Mouse (Mus musculus): Measurements from ENCODE around the gene Ifna7.
"Not testable (repeated sequence)": the region's sequence is repeated elsewhere in the genome, so short reads cannot be mapped to it uniquely, and the experiment has no call there.

Gene Ifna7

DNA sequence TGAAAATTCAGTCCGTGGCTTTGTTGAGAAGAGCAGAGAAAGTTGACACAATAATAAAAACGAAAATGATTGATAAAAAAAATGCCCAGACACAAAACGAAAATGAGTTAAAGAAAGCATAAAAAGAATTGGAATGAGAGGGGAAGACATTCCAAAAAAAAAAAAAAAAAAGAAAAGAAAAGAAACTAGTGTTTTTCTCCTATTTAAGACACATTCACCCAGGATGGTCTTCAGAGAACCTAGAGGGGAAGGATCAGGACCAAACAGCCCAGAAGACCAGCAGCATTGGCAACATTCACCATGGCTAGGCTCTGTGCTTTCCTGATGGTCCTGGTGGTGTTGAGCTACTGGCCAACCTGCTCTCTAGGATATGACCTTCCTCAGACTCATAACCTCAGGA, at the start of gene Ifna7:
Ifna7 (plus strand) TSS at position 301 of the 400 bp plus-strand sequence.
- no peak for DNase-seq (ENCODE audit: low spot score)

DNA sequence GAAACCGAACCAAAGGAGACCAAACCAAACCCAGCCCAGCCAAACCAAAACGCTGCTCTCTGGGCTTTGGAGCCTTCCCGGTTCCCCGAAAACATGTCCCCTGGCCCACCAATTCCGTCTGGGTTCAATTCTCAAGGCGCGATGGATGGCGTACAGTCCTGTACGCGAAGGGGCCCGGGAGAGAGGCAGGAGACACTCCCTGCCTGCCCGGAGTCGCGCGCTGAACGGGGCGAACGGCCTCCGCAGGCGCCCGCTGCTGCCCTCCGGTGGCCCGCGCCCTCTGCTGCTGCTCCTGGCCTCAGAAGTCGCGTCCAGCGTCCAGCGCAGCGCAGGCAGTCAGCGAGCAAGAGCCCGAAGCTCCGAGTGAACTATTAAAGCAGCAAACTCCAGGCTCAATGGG, 42.5 kb upstream of the Ifna7 start, which contains the start of gene Gm13290:
Gm13290 (plus strand) TSS at position 301 of the 400 bp plus-strand sequence.
- DNase-seq (ENCODE audit: low spot score), result not testable (repeated sequence)

DNA sequence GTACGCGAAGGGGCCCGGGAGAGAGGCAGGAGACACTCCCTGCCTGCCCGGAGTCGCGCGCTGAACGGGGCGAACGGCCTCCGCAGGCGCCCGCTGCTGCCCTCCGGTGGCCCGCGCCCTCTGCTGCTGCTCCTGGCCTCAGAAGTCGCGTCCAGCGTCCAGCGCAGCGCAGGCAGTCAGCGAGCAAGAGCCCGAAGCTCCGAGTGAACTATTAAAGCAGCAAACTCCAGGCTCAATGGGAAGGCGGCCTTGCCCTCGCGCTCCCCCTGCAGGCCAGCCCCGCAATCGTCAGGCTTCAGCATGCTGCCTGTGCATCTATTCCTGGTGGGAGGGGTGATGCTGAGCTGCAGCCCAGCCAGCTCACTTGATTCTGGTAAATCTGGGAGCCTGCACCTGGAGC, 39.4 kb upstream of the Ifna7 start, which contains the start of gene Gm13289:
Gm13289 (plus strand) TSS at position 301 of the 400 bp plus-strand sequence.
- not testable (repeated sequence) for DNase-seq (ENCODE audit: low spot score)

DNA sequence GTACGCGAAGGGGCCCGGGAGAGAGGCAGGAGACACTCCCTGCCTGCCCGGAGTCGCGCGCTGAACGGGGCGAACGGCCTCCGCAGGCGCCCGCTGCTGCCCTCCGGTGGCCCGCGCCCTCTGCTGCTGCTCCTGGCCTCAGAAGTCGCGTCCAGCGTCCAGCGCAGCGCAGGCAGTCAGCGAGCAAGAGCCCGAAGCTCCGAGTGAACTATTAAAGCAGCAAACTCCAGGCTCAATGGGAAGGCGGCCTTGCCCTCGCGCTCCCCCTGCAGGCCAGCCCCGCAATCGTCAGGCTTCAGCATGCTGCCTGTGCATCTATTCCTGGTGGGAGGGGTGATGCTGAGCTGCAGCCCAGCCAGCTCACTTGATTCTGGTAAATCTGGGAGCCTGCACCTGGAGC, 36.5 kb upstream of the Ifna7 start, which contains the start of gene Gm13272:
Gm13272 (plus strand) TSS at position 301 of the 400 bp plus-strand sequence.
- not testable (repeated sequence) for DNase-seq (ENCODE audit: low spot score)

DNA sequence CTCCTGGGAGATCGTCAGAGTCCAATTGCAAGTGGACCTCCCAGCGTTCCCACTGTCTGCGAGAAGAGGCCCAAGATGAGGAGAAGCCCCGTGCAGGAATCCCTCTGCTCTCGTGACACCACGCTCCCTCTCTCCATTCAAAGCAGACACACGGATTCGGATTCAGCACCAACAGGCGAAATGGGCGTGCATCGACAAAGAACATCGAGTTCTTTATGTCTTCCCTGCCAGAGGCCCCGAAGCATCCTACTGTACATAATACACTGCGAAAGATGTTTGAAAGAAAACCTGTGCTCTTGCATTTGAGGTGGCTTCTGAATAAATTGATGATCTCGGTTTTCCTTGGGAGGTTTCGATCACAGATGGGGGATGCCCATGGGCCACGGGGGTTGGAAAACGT, 35.7 kb upstream of the Ifna7 start:
- DNase-seq (ENCODE audit: low spot score), result not testable (repeated sequence)

DNA sequence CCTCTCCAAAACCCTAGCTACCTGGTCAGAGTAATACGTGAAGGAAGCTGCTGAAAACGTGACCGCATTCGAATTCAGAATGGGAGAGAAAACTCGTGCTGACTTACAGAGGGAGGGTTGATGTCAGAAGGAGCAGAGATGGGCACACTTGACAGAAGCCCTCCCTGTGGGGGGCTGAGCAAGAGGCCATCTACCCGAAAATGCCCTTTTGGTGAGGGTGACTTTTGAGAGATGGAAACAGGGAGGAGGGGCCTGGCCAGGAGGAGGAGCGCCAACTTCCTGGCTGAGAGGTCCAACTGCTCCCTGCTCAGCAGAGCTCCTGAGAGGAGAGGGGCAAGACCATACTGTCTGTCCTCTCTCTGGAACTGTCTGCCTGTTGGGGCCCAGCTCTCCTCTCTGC, 34.2 kb upstream of the Ifna7 start, which contains the start of gene Ifnz:
Ifnz (plus strand) TSS at position 301 of the 400 bp plus-strand sequence.
- not testable (repeated sequence) for DNase-seq (ENCODE audit: low spot score)

DNA sequence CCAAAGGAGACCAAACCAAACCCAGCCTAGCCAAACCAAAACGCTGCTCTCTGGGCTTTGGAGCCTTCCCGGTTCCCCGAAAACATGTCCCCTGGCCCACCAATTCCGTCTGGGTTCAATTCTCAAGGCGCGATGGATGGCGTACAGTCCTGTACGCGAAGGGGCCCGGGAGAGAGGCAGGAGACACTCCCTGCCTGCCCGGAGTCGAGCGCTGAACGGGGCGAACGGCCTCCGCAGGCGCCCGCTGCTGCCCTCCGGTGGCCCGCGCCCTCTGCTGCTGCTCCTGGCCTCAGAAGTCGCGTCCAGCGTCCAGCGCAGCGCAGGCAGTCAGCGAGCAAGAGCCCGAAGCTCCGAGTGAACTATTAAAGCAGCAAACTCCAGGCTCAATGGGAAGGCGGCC, 33.7 kb upstream of the Ifna7 start:
- DNase-seq (ENCODE audit: low spot score), result not testable (repeated sequence)

DNA sequence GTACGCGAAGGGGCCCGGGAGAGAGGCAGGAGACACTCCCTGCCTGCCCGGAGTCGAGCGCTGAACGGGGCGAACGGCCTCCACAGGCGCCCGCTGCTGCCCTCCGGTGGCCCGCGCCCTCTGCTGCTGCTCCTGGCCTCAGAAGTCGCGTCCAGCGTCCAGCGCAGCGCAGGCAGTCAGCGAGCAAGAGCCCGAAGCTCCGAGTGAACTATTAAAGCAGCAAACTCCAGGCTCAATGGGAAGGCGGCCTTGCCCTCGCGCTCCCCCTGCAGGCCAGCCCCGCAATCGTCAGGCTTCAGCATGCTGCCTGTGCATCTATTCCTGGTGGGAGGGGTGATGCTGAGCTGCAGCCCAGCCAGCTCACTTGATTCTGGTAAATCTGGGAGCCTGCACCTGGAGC, 30.6 kb upstream of the Ifna7 start, which contains the start of gene Gm13276:
Gm13276 (plus strand) TSS at position 301 of the 400 bp plus-strand sequence.
- DNase-seq (ENCODE audit: low spot score), result not testable (repeated sequence)

DNA sequence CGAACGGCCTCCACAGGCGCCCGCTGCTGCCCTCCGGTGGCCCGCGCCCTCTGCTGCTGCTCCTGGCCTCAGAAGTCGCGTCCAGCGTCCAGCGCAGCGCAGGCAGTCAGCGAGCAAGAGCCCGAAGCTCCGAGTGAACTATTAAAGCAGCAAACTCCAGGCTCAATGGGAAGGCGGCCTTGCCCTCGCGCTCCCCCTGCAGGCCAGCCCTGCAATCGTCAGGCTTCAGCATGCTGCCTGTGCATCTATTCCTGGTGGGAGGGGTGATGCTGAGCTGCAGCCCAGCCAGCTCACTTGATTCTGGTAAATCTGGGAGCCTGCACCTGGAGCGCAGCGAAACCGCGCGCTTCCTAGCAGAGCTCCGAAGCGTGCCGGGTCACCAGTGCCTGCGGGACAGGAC, 27.6 kb upstream of the Ifna7 start, which contains the start of gene Gm13277:
Gm13277 (plus strand) TSS at position 231 of the 400 bp plus-strand sequence.
- DNase-seq (ENCODE audit: low spot score), result peak; percentile 33

DNA sequence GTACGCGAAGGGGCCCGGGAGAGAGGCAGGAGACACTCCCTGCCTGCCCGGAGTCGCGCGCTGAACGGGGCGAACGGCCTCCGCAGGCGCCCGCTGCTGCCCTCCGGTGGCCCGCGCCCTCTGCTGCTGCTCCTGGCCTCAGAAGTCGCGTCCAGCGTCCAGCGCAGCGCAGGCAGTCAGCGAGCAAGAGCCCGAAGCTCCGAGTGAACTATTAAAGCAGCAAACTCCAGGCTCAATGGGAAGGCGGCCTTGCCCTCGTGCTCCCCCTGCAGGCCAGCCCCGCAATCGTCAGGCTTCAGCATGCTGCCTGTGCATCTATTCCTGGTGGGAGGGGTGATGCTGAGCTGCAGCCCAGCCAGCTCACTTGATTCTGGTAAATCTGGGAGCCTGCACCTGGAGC, 24.8 kb upstream of the Ifna7 start, which contains the start of gene Gm13278:
Gm13278 (plus strand) TSS at position 301 of the 400 bp plus-strand sequence.
- DNase-seq (ENCODE audit: low spot score), result not testable (repeated sequence)

DNA sequence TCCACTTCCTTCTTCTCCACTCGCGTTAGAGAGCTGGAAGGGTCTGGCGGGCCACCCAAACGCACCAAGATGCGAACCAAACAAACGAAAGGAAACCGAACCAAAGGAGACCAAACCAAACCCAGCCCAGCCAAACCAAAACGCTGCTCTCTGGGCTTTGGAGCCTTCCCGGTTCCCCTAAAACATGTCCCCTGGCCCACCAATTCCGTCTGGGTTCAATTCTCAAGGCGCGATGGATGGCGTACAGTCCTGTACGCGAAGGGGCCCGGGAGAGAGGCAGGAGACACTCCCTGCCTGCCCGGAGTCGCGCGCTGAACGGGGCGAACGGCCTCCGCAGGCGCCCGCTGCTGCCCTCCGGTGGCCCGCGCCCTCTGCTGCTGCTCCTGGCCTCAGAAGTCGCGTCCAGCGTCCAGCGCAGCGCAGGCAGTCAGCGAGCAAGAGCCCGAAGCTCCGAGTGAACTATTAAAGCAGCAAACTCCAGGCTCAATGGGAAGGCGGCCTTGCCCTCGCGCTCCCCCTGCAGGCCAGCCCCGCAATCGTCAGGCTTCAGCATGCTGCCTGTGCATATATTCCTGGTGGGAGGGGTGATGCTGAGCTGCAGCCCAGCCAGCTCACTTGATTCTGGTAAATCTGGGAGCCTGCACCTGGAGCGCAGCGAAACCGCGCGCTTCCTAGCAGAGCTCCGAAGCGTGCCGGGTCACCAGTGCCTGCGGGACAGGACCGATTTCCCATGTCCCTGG, 21.9 kb upstream of the Ifna7 start, which contains the start of gene Gm13275:
Gm13275 (plus strand) TSS at position 552 of the 740 bp plus-strand sequence.
- DNase-seq (ENCODE audit: low spot score), result peak; percentile 60

DNA sequence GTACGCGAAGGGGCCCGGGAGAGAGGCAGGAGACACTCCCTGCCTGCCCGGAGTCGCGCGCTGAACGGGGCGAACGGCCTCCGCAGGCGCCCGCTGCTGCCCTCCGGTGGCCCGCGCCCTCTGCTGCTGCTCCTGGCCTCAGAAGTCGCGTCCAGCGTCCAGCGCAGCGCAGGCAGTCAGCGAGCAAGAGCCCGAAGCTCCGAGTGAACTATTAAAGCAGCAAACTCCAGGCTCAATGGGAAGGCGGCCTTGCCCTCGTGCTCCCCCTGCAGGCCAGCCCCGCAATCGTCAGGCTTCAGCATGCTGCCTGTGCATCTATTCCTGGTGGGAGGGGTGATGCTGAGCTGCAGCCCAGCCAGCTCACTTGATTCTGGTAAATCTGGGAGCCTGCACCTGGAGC, 18.9 kb upstream of the Ifna7 start, which contains the start of gene Gm13279:
Gm13279 (plus strand) TSS at position 301 of the 400 bp plus-strand sequence.
- DNase-seq (ENCODE audit: low spot score), result not testable (repeated sequence)

DNA sequence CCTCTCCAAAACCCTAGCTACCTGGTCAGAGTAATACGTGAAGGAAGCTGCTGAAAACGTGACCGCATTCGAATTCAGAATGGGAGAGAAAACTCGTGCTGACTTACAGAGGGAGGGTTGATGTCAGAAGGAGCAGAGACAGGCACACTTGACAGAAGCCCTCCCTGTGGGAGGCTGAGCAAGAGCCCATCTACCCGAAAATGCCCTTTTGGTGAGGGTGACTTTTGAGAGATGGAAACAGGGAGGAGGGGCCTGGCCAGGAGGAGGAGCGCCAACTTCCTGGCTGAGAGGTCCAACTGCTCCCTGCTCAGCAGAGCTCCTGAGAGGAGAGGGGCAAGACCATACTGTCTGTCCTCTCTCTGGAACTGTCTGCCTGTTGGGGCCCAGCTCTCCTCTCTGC, 16.7 kb upstream of the Ifna7 start, which contains the start of gene Gm13285:
Gm13285 (plus strand) TSS at position 301 of the 400 bp plus-strand sequence.
- DNase-seq (ENCODE audit: low spot score), result not testable (repeated sequence)

DNA sequence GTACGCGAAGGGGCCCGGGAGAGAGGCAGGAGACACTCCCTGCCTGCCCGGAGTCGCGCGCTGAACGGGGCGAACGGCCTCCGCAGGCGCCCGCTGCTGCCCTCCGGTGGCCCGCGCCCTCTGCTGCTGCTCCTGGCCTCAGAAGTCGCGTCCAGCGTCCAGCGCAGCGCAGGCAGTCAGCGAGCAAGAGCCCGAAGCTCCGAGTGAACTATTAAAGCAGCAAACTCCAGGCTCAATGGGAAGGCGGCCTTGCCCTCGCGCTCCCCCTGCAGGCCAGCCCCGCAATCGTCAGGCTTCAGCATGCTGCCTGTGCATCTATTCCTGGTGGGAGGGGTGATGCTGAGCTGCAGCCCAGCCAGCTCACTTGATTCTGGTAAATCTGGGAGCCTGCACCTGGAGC, 13.1 kb upstream of the Ifna7 start, which contains the start of gene Gm13287:
Gm13287 (plus strand) TSS at position 301 of the 400 bp plus-strand sequence.
- not testable (repeated sequence) for DNase-seq (ENCODE audit: low spot score)

DNA sequence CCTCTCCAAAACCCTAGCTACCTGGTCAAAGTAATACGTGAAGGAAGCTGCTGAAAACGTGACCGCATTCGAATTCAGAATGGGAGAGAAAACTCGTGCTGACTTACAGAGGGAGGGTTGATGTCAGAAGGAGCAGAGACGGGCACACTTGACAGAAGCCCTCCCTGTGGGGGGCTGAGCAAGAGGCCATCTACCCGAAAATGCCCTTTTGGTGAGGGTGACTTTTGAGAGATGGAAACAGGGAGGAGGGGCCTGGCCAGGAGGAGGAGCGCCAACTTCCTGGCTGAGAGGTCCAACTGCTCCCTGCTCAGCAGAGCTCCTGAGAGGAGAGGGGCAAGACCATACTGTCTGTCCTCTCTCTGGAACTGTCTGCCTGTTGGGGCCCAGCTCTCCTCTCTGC, 10.8 kb upstream of the Ifna7 start, which contains the start of gene Gm13288:
Gm13288 (plus strand) TSS at position 301 of the 400 bp plus-strand sequence.
- DNase-seq (ENCODE audit: low spot score), result not testable (repeated sequence)

DNA sequence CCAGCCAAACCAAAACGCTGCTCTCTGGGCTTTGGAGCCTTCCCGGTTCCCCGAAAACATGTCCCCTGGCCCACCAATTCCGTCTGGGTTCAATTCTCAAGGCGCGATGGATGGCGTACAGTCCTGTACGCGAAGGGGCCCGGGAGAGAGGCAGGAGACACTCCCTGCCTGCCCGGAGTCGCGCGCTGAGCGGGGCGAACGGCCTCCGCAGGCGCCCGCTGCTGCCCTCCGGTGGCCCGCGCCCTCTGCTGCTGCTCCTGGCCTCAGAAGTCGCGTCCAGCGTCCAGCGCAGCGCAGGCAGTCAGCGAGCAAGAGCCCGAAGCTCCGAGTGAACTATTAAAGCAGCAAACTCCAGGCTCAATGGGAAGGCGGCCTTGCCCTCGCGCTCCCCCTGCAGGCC, 10.3 kb upstream of the Ifna7 start:
- DNase-seq (ENCODE audit: low spot score), result not testable (repeated sequence)

DNA sequence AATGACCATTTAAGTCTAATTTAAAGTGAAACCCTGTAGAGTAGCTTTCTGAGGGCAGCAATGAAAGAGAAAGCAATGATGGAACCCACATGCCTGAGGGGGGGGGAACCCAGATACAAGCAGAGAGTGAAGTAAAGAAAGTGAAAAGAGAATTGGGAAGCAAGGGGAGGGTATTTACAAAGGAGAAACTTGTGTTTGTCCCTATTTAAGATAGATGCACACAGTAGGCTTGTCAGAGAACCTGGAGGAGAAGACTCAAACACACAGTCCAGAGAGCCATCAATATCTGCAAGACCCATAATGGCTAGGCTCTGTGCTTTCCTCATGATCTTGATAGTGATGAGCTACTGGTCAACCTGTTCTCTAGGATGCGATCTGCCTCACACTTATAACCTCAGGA, 3.6 kb downstream of the Ifna7 start, which contains the start of gene Ifna11:
Ifna11 (plus strand) TSS at position 301 of the 400 bp plus-strand sequence.
- no peak for DNase-seq (ENCODE audit: low spot score)

DNA sequence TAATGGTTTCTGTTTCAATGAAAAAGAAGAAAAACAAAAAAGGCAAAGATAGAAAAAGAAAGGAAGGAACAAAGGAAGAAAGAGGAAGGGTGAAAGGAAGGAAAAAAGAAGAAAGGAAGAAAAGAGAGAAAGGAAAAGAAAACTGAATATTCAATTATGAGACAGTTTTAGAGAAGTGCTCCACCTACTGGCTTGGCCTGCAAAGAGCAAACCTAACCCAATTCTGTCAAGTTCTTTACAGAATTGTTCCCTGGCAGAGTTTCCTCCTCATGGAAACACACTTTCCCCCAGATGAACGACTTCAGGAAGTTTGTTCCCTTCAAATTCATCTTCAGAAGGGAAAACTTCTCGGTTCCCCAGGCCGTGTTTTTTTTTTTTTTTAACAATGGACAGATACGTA, 7.0 kb downstream of the Ifna7 start:
- DNase-seq (ENCODE audit: low spot score), result no peak

DNA sequence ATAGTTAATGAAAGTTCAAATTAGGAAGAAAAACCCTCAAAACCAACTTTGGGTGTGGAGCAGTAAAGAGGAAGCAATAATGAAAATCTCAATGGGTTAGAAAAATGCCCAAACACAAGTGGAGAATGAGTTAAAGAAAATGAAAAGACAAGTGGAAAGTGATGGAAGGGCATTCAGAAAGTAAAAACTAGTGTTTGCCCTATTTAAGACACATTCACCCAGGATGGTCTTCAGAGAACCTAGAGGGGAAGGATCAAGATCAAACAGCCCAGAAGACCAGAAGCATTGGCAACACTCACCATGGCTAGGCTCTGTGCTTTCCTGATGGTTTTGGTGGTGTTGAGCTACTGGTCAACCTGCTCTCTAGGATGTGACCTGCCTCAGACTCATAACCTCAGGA, 11.1 kb downstream of the Ifna7 start, which contains the start of gene Ifna6:
Ifna6 (plus strand) TSS at position 301 of the 400 bp plus-strand sequence.
- not testable (repeated sequence) for DNase-seq (ENCODE audit: low spot score)

DNA sequence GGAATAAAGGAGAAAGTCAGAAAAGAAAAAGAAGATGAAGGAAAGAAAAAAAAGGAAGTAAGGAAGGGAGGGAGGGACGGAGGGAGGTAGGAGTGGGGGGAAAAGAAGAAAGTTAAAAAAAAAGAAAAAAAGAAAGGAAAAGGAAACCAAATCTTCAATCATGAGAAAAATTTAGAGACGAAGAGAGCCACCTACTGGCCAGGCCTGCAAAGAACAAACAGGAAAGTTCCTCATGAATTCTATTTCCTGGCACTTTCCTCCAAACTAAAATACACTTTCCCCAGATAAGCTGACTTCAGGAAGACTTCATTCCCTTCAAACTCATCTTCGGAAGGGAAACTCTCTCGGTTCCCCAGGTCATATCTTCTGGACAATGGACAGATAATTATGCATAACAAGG, 14.5 kb downstream of the Ifna7 start:
- no peak for DNase-seq (ENCODE audit: low spot score)

DNA sequence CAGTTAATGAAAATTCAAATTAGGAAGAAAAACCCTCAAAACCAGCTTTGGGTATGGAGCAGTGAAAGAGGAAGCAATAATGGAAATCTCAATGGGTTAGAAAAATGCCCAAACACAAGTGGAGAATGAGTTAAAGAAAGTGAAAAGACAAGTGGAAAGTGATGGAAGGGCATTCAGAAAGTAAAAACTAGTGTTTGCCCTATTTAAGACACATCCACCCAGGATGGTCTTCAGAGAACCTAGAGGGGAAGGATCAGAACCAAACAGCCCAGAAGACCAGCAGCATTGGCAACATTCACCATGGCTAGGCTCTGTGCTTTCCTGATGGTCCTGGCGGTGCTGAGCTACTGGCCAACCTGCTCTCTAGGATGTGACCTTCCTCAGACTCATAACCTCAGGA, 19.2 kb downstream of the Ifna7 start, which contains the start of gene Ifna5:
Ifna5 (plus strand) TSS at position 301 of the 400 bp plus-strand sequence.
- DNase-seq (ENCODE audit: low spot score), result not testable (repeated sequence)

DNA sequence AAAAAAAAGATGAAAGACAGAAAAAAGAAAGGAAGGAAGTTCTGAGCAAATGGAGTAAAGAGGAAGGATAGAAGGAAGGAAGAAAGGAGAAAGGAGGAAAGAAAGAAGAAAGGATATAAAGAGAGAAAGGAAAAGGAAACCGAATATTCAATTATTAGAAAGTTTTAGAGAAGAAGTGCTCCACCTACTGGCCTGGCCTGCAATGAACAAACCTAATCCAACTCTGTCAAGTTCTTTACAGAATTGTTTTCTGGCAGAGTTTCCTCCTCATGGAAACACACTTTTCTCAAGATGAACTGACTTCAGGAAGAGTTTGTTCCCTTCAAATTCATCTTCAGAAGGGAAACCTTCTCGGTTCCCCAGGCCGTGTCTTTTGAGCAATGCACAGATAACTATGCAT, 22.8 kb downstream of the Ifna7 start:
- no peak for DNase-seq (ENCODE audit: low spot score)

Data from testis, postnatal 14 days (tissue).